Mouse (Mus musculus): Measurements from ENCODE around the gene Samd10.

The Samd10 gene

DNA sequence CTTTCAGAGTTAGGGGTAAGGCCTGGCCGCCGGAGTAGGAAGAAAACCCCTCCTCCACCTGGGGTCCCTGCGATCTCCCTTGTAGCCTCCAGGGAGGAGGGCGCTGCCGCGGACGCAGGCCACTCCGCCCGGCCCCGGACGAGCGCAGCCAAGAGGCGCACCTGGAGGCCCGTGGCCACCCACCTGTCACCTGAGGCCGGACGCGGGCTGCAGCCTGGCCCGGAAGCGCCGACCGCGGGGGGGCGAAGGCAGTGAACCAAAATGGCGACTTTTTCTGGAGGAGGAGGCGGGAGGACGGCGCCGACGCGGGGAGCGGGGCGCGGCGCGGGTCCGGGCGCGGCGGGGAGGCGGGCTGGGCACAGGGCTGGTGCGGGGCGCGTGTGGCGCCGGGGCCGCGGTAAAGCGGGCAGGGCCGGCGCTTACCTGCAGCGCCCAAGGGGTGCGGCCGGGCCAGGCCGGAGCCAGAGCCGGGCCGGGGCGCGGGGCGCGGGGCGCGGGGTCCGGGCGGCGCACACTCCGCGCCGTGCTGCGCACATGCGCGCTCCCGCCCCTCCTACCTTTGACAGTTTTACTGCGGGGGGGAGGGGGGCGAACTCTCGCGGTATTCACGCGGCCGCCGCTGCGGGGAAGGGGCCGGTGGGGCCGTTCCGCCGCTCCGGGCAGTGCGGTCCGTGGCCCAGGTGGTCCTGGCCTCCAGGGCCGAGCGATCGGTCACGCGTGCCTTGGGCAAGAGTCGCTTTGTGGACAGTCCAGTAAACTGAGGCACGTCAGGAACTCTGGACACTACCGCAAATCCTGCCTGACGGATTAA lies 6.6 kb downstream of the Samd10 start, which contains the start of gene Zfp512b:
Zfp512b (minus strand) TSS at position 573 of the 811 bp plus-strand sequence.
- DNase-seq (ENCODE audit: low spot score): peak; percentile 43

DNA sequence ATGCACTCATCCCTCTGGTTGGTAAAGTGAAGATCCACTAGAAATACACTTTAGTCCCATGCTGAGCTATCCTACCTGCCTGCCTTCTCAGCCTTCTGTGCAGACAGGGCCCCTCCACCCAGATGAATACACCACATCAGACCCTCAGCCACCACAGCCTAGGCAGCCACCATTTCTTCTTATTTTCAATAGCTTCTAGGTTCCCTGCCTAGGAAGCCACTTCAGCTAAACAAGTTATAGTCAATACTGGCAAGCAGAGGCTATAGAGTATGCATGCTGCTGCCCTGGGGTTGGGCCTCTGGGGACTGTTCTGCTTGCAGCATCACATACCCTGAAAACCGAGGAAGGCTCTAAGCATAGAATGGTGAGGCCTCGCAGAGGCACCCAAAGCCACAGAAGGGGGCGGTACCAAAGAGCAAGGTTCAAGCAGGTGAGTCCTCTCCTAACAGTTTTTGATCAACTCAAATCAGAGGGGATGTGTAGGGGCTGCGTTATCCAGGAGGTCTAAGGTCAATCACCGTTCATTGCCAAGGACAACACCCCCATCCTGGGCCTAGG lies 7.4 kb downstream of the Samd10 start, which contains the start of gene Prpf6:
Prpf6 (plus strand) TSS at position 341 of the 558 bp plus-strand sequence.
- no peak for DNase-seq (ENCODE audit: low spot score)

GRCm38 (mm10) chr2:181590471-181590870 lies 8.5 kb downstream of the Samd10 start:
- no peak for DNase-seq (ENCODE audit: low spot score)

- no peak for DNase-seq (ENCODE audit: low spot score)
Observed at GRCm38 (mm10) chr2:181589732-181590105, 9.3 kb downstream of the Samd10 start.

DNA sequence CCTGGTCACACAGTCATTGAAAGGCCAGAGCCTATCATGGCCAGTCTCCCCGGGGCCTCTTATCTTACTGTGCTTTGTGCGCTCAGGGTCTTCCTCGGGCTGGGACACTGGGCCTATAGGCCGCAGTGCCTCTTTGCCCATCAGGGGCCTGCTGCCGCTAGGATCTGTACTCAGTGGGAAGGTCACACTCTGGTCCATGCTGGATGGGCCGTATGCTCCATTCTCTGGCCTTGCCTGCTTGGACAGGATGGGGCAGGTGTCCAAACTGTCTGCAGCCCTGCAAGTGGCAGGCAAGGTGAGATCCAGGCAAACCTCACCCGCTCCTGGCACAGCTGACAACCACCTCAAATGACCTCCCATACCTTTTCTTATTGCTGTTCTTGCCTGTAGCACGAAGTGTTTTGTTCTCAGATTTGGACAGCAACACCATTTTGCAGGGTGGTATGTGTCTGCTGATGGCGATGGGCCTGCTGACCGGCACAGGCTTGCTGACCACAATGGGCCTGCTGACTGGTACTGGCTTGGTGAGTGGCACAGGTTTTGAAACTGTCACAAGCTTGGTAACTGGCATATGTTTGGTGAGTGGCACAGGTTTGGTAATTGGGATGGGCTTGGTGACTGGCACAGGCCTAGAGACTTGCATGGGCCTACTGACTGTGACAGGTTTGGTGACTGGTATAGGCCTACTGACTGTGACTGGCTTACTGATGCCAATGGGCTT lies 9.8 kb downstream of the Samd10 start:
- no peak for DNase-seq (ENCODE audit: low spot score)

DNA sequence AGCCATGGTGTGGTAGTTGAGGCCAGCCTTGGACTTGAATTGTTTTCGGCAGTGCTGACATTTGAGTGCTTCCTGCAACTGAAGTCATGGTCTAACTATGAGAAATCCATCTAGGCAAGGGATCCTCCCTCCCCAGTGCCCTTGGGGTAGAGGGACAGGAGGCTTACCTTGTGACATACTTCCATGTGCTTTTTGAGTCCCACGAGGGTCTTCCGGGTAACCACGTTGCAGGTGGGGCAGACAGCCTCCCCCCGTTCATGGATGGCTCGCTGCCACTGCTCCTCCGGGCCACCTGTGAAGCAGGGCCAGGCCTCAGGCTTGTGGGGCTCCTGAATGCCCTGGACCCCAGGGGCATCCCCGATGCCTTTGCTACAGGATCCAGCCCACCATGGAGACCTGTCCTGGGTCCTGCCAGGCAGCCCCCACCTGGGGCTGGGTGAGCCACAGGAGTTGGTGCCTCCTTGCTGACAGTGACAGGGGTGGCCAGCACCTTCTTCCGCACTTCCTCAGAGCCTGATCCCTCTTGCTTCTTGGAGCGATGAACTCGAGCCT lies 10.7 kb downstream of the Samd10 start:
- DNase-seq (ENCODE audit: low spot score): no peak

DNA sequence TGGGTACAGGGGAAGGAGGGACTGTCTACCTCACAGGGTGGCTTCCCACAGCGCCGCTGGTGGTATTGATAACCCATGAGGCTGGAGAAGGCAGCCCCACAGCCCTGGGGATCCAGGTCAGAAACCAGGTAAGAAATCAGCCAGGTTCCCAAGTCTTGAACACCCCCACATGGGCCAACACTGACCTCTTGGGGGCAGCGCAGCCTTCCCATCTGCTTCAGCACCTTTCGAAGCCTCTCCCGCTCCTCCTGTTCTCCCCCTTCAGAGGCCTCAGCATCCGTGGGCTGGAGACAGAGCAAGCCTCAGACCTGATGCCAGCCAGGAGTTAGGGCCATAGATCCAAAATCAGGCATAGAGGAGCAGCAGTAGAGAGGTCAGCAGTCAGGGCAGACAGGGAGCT lies 11.2 kb downstream of the Samd10 start:
- no peak for DNase-seq (ENCODE audit: low spot score)

DNA sequence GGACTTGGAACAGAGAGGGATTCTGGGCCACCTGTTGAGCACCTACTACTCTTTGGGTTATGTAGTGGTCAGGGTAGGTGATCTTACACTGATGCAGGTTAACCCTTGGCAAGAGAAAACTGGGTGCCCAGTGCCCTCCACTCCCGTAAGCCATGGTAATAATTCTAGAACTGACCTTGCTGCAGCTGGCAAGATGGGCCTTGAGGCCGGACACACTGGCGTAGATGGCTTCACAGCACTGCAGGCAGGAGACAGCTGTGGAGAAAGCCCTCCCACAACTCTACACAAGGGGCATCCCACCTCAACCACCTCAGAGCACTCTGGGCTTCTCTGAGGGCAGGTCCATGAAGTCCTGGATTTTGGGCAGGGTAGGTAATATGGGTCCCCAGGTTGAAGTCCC lies 12.9 kb downstream of the Samd10 start:
- no peak for DNase-seq (ENCODE audit: low spot score)

DNA sequence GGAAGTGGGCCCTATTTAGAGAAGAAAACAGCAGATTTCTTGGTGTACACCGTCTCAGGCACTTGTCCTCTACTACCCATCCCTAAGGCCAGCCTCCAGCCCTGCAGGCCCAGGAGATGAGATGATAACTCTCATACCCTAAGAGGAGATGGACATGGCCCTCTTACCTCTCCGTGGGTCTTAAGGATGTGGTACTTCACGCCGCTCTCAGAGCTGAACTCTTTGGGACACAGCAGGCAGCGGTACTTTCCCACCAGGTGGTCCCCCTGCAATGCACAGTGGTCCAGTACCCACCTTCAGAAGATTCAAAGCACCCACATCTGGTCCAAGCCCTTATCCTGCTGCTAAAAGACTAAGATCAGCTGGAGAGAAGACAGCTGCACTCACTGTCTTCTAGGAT lies 13.5 kb downstream of the Samd10 start:
- no peak for DNase-seq (ENCODE audit: low spot score)

- no peak for DNase-seq (ENCODE audit: low spot score)
Observed at GRCm38 (mm10) chr2:181584411-181584942, 14.5 kb downstream of the Samd10 start, which contains the start of gene Uckl1. Uckl1 (minus strand) TSS chr2:181584892.

- DNase-seq (ENCODE audit: low spot score): no peak
Observed at GRCm38 (mm10) chr2:181583460-181584257, 15.4 kb downstream of the Samd10 start.

- no peak for DNase-seq (ENCODE audit: low spot score)
Observed at GRCm38 (mm10) chr2:181582939-181583338, 16.1 kb downstream of the Samd10 start.

DNA sequence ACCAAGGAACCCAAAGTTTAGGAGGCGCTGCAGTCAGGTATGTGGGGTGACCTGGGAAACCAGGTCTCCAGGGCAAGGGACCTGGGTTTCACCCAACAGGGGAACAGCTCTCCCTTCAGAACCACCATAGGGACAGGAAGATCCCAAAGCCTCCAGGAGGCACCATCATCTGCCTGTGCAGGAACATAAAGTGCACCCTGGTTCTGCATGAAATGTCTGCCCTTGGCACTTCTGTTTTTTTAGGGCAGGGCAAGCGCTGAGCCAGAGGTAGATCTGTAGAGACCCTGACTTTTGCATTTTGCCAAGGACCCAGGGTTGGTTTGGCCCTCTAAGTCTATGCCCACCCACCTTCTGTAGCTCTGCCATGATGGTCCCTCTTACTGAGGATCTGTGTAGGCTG lies 16.7 kb downstream of the Samd10 start:
- DNase-seq (ENCODE audit: low spot score): no peak

DNA sequence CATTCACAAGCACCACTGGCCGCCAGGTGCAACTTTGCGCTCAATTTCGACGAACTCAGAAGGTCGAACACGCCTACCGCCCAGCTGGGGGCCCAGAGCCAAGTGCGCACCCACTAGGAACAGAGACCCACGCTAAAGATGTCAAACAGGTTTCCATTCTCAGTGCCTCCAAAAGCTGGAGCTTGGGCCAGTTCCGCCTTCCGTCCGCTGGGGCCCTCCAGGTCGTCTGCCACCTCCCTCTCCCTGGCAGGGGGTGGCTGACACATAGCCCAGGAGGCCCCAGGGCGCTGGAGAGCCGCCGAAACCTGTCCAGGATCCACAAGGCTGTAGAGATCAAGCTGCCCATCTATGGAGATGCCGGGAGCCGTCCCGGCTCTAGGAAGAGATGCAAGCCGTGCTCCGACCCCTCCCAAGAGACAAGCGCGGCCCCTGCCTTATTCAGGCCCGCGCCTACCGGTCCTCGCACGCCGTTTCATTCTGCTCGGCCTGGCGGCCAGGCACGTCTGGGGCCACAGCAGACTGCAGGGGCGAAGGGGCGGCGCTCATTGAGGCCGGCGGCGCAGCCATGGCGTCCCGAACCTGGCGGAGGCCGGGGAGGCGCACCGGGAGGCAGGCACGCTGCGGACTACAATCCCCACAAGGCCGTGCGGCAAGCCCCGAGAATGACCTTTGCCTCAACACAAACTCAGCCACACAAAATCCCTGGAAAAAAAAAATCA lies 17.5 kb downstream of the Samd10 start:
- peak; percentile 70 for DNase-seq (ENCODE audit: low spot score)

- peak; percentile 76 for DNase-seq (ENCODE audit: low spot score)
Observed at GRCm38 (mm10) chr2:181581016-181581401, 18.0 kb downstream of the Samd10 start.

DNA sequence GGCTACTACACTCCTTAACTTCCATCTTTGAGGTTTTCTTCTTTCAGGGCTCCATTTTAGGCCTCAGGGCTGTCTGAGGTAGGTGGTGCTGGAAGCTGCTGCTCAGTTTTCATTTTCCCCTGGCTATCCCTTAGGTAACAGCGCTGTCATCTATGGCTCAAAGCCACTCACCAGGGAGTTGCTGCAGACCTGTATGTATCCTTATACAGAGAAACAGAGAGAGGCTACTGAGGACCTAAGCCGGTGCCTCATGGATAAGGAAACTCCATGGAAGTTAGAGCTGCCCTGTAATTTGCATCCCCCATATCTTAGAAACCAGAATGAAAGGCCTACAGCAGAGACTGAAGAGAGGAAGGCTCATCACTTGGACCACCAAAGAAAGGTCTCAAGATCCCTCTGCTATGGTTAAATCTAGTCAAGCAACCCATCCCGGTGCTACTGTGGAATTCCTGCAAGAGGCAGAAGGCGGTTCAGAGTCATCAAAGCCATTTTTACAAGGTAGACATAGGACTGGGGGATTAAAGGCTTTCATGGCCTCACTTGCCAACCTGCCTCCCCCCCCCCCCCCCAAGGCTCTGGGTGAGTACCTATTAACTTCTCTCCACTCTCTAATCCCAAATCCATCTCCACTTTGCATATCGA lies 18.8 kb downstream of the Samd10 start:
- no peak for DNase-seq (ENCODE audit: low spot score)

DNA sequence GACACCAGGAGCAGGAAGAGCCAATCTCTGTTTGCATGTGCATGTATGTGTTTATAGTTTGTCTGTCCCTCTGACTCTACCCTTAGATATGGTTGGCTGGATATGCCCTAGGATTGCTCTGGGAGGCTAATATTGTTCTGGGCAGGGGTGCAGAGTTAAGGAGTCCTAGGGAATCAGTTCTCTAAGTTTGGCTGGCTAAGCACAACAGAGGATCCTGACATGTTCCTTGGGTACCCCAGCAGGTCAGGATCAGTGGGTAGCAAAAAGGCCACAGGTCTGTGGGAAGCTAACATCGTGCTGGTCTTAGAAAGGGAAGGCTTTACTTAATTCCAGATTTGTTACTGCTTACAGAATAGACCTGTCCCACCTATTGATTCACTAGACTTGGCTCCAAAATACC lies 19.3 kb downstream of the Samd10 start:
- DNase-seq (ENCODE audit: low spot score): no peak

- no peak for DNase-seq (ENCODE audit: low spot score)
Observed at GRCm38 (mm10) chr2:181578790-181579618, 20.0 kb downstream of the Samd10 start.

GRCm38 (mm10) chr2:181577981-181578581 lies 20.9 kb downstream of the Samd10 start:
- DNase-seq (ENCODE audit: low spot score): no peak

Data from ovary, adult 18-20 months (tissue).